Mouse (Mus musculus) limb, embryonic 14.5 days (tissue): ENCODE measurements around the gene M1ap. TPM values are rescaled to one million over a fixed set of nuclear protein-coding genes. Genes with fewer than 3 reads are reported as not detected.

ENCODE experiments used
- ATAC-seq: fragments of 200-750 bp; cut with Nextera tagmentation; 2 replicates; pipeline ENCODE4 v1.8.0; 2017; ENCODE audit warnings: low read depth, moderate number of reproducible peaks, moderate TSS enrichment; ENCODE audit not compliant: low FRiP score
- DNase-seq: peaks from one replicate; pipeline ENCODE4 v3.0.0-alpha.2; 2015; ENCODE audit warnings: low spot score
- H3K27ac ChIP-seq: fragments of 300-500 bp; sonication (generic); replicated peaks from 2 replicates; pipeline ENCODE4 v1.5.1; 2014; ENCODE audit warnings: low read depth, mild to moderate bottlenecking, low read length, moderate library complexity, mixed read lengths
- H3K27me3 ChIP-seq: fragments of 300-500 bp; sonication (generic); 2 replicates; pipeline ENCODE4 v1.6.1; 2014; ENCODE audit warnings: low read length, mixed read lengths; ENCODE audit not compliant: control insufficient read depth, insufficient read depth
- H3K36me3 ChIP-seq: fragments of 300-500 bp; sonication (generic); 2 replicates; pipeline ENCODE4 v1.6.1; 2014; ENCODE audit warnings: mild to moderate bottlenecking, low read length, moderate library complexity, mixed read lengths; ENCODE audit not compliant: control insufficient read depth, insufficient read depth
- H3K4me1 ChIP-seq: fragments of 300-500 bp; sonication (generic); 2 replicates; pipeline ENCODE4 v1.6.1; 2014; ENCODE audit warnings: antibody characterized with exemption, low read length, mixed read lengths; ENCODE audit not compliant: control insufficient read depth, insufficient read depth
- H3K4me2 ChIP-seq: fragments of 300-500 bp; sonication (generic); replicated peaks from 2 replicates; pipeline ENCODE4 v1.6.1; 2014; ENCODE audit warnings: low read depth, mild to moderate bottlenecking, low read length, moderate library complexity; ENCODE audit not compliant: severe bottlenecking
- H3K4me3 ChIP-seq: fragments of 300-500 bp; sonication (generic); replicated peaks from 2 replicates; pipeline ENCODE4 v1.5.1; 2014; ENCODE audit warnings: low read length
- H3K9ac ChIP-seq: fragments of 300-500 bp; sonication (generic); 2 replicates; pipeline ENCODE4 v1.6.1; 2014; ENCODE audit warnings: mild to moderate bottlenecking, low read depth, low read length, moderate library complexity; ENCODE audit not compliant: severe bottlenecking
- H3K9me3 ChIP-seq: fragments of 300-500 bp; sonication (generic); 2 replicates; pipeline ENCODE4 v1.6.1; 2016; ENCODE audit warnings: low read length; ENCODE audit not compliant: control insufficient read depth
- POLR2A ChIP-seq: fragments of 200-500 bp; IDR thresholded peaks from 2 replicates; pipeline ENCODE4 v1.8.0; 2012; ENCODE audit warnings: inconsistent platforms, mild to moderate bottlenecking, moderate library complexity, borderline replicate concordance; ENCODE audit not compliant: insufficient read depth, insufficient read length; ENCODE audit errors: extremely low read depth
- WGBS: fragments of 180-500 bp; shearing (Covaris S2); extraction: QIAGEN DNeasy Blood & Tissue Kit; methylation state at CpG from one replicate; pipeline ENCODE4 v1.1.7; 2014; 5-methylcytosine and 5-hydroxymethylcytosine counted together
- polyA plus RNA-seq, 2 experiments: library from polyadenylated mRNA; depleted of rRNA in 1 of 2; stranded (reverse) in 1 of 2; unstranded in 1 of 2; fragments of >200 nt; fragmentation: Nextera tagmentation in 1 of 2; extraction: Ambion mirVana in 1 of 2; gene quantifications; 2 replicates each; pipeline versions ENCODE4 v1.2.1 to v1.2.3; 2012 to 2014

M1ap gene
- polyA plus RNA-seq, 2 experiments: 0.67 to 0.70 TPM

DNA sequence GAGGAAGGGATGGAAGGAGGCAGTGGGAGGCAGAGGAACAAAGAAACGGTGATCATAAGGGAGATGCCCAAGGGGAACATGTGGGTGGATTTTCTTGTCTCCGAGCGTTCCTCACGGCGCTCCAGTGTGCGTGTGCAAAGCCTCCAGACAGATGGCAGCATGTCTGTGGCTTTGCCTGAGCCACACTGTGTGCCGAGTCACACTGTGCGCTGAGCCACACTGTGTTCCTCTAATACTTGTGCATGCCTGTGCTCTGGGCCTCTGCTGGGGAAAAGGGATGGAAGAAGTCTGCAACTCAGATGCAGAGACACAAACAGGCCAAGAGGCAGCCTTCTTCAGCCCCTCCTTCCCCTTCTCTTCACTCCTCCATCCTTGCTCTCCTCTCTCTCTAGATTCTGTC lies 80.6 kb downstream of the M1ap start:
- Histone ChIP-seq H3K9me3 (no peaks in the 10 kb centered on the region), H3K4me1 (peaks cover 7% of the 10 kb centered on the region), H3K4me3 (no peak overlapping the region), H3K27me3 (peaks cover 7% of the 10 kb centered on the region; the same call in 1 of the 2 replicates), H3K27ac (peak overlapping the region; percentile 28; the same call in 1 of the 2 replicates), H3K4me2 (no peak overlapping the region), H3K36me3 (peaks cover 3% of the 10 kb centered on the region; the same call in 1 of the 2 replicates), H3K9ac (0 out of 2 replicates have a peak overlapping the region, but pooled peaks have one; percentile 12)
- no peak for DNase-seq
- ATAC-seq: no peak
- WGBS: 71% methylated on average over 8 of the region's 8 CpGs
- TF ChIP-seq POLR2A: no peak

DNA sequence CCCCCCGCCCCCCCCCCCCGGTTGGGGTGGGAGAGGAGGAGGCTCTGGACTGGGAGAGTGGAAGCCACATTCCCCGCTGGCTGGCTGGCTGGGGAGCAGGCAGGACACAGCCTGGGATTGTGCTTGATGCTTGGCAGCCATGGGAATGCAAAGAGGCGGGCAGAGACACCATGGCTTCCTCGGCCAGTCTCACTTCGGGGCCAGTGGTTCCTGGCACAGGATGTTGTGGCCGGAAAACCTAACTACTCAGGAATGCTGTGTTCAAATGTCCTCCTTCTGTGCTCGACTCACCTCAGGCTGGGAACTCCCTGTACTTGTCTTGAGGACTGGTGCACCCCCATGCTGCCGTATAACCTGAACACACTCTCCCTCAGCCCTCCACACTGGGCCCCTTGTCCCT lies 81.0 kb downstream of the M1ap start:
- peak; percentile 26 for DNase-seq
- peaks cover 7% of the 10 kb centered on the region; the same call in 1 of the 2 replicates for H3K27me3 ChIP-seq
- no peak overlapping the region for H3K4me2 ChIP-seq
- no peaks in the 10 kb centered on the region for H3K9me3 ChIP-seq
- peaks cover 3% of the 10 kb centered on the region; the same call in 1 of the 2 replicates for H3K36me3 ChIP-seq
- no peak for ATAC-seq
- H3K9ac ChIP-seq: 0 out of 2 replicates have a peak overlapping the region, but pooled peaks have one; percentile 12
- no peak for TF ChIP-seq POLR2A
- H3K27ac ChIP-seq: peak overlapping the region; percentile 28; the same call in 1 of the 2 replicates
- 42% methylated on average over 7 of the region's 9 CpGs for WGBS
- peaks cover 11% of the 10 kb centered on the region for H3K4me1 ChIP-seq
- H3K4me3 ChIP-seq: no peak overlapping the region

DNA sequence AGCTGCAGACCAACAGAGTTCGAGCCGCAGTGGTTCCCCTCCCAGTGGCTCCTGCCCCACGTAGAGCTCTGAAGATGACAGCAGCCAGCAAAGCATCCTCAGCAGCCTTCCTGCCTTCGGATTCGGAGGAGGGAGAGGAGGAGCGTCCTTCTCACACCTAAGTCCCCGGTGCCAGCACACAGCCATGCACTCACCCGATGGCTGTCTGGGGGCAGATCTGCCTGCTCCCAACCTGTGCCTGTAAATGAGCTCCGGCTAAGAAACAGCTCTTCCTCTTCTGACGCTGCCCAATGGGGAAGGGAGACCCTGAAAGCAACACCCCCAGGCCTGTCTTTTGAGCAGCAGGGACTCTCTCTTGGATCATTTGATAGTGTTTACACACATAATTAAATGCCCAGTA lies 83.1 kb downstream of the M1ap start:
- ATAC-seq (no peak), DNase-seq (no peak)
- WGBS: 28% methylated on average over 10 of the region's 10 CpGs
- Histone ChIP-seq H3K4me2 (no peak overlapping the region), H3K4me1 (peaks cover 15% of the 10 kb centered on the region), H3K27me3 (peaks cover 7% of the 10 kb centered on the region; the same call in 1 of the 2 replicates), H3K36me3 (peaks cover 3% of the 10 kb centered on the region; the same call in 1 of the 2 replicates), H3K4me3 (no peak overlapping the region), H3K27ac (no peak overlapping the region), H3K9me3 (no peaks in the 10 kb centered on the region), H3K9ac (no peak overlapping the region)
- no peak for TF ChIP-seq POLR2A

DNA sequence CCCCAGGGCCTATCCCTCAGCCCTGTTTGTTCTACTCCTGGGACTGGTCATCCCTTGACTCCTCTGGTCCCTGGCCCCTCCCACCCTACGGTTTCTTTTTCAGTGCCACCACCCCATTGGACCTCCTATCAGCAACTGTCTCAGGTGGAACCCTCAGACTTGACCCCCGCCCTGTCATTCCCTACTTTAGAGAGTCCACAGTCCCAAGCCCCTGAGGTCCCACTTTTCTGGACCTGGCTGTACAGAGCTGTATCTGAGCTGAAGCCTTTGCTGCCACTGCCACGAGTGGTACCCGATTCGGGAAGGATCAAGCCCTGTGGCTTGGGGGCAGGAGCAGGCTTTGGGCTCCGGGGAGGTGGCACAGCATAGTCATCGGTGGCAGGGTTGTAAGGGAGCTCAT lies 84.4 kb downstream of the M1ap start:
- Histone ChIP-seq H3K4me1 (peaks cover 24% of the 10 kb centered on the region), H3K36me3 (peaks cover 3% of the 10 kb centered on the region; the same call in 1 of the 2 replicates), H3K4me3 (no peak overlapping the region), H3K4me2 (no peak overlapping the region), H3K27ac (no peak overlapping the region), H3K27me3 (peaks cover 7% of the 10 kb centered on the region; the same call in 1 of the 2 replicates), H3K9me3 (no peaks in the 10 kb centered on the region), H3K9ac (no peak overlapping the region)
- ATAC-seq: no peak
- DNase-seq: no peak
- WGBS: 75% methylated on average over 7 of the region's 7 CpGs
- no peak for TF ChIP-seq POLR2A

DNA sequence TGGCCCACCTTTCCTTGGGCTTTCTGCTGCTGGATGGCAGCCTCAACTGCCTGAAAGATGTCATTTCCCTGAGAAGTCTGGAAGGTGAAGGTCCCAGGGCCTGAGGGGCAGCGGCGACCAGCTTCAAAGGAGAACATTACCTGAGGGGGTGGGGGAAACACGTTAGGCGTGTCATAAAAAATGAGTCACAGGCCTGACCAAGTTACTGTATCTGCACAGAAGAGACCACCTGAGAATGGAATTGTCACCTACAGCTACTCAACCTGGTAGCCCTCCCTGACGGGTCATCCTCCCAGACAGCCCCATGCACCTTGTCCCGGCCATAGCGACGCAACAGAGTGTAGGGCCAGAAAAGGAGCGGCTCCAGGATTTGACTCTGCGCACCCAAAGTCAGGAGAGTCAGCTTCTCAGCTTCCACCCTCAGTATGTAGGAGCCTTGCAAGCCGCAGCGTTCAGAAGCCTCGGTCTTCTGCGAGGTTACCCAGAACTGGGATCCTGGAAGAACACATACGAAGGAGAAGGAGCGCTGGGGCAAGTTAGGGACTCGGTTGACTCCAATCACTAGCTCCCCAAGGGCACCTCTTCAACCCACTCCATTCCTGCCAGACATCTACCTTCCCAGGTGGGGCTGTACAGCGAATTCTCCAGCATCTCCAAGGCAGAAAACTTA lies 85.4 kb downstream of the M1ap start:
- H3K4me2 ChIP-seq: peak overlapping the region; percentile 80
- H3K4me1 ChIP-seq: peaks cover 24% of the 10 kb centered on the region
- no peak for ATAC-seq
- peak overlapping the region; percentile 64 for H3K4me3 ChIP-seq
- no peak for TF ChIP-seq POLR2A
- H3K9me3 ChIP-seq: no peaks in the 10 kb centered on the region
- 23% methylated on average over 18 of the region's 18 CpGs for WGBS
- H3K27me3 ChIP-seq: peaks cover 7% of the 10 kb centered on the region; the same call in 1 of the 2 replicates
- peaks cover 3% of the 10 kb centered on the region; the same call in 1 of the 2 replicates for H3K36me3 ChIP-seq
- H3K9ac ChIP-seq: peak overlapping the region; percentile 55; the same call in 1 of the 2 replicates
- no peak for DNase-seq
- H3K27ac ChIP-seq: no peak overlapping the region
